19 mouse cellular contexts compared by ENCODE assay signal in the genomic region with DNA sequence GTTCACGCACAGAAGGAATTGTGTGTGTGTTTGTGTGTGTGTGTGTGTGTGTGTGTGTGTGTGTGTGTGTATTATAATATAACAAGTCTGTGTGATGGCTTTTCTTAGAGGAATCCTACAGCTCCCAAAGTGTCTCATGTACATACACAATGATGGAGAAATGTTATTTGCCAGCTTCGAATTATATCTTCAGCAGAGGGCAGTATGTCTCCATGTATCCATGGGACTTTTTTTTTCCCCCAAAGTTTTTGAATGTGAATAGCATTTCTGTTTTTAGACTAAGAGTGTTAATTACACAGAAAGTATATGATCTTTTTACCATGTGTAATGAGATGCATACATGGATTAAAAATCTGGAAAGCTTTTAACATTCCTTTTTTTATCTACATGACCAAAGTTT. TPM values are rescaled to one million over a fixed set of nuclear protein-coding genes. Genes with fewer than 3 reads are reported as not detected.
DNase-seq lines count a peak whose midpoint lies in the region; ATAC-seq and TF ChIP-seq lines count a peak whose summit lies in the region.
"Had no signal": no experiment of that assay in that cellular context is flagged by ENCODE, and none has a peak within 500 bp of the region (broad histone marks: within the 10 kb centered on the region; RNA-seq: fewer than 3 reads in every experiment).

No protein-coding gene starts in this region.

- TF ChIP-seq EP300 in lung, postnatal 0 days (IDR thresholded peaks at IDR 0.05) = no peak
- no peak for TF ChIP-seq EP300 in stomach, postnatal 0 days (optimal IDR thresholded peaks at IDR 0.05)

- no peaks in the 10 kb centered on the region for H3K27me3 ChIP-seq in intestine, postnatal 0 days (replicated peaks; ENCODE audit: control insufficient read depth, insufficient read depth, low read length)
- no peaks in the 10 kb centered on the region for H3K27me3 ChIP-seq in intestine, embryonic 15.5 days (replicated peaks)
- no peaks in the 10 kb centered on the region for H3K27me3 ChIP-seq in lung, postnatal 0 days (replicated peaks; ENCODE audit: insufficient read depth, low read length)
- no peaks in the 10 kb centered on the region for H3K27me3 ChIP-seq in stomach, postnatal 0 days (ENCODE audit: control insufficient read depth, insufficient read depth, low read length)
- H3K27me3 ChIP-seq: midbrain, embryonic 12.5 days; neural tube, embryonic 13.5 days had no signal

- H3K9ac ChIP-seq in intestine, postnatal 0 days (ENCODE audit: low read depth, low read length) = no peak overlapping the region
- H3K9ac ChIP-seq in intestine, embryonic 15.5 days = no peak overlapping the region
- no peak overlapping the region for H3K9ac ChIP-seq in lung, postnatal 0 days (replicated peaks; ENCODE audit: low read depth)
- no peak overlapping the region for H3K9ac ChIP-seq in stomach, postnatal 0 days (ENCODE audit: low read length)
- H3K9ac ChIP-seq: midbrain, embryonic 12.5 days; neural tube, embryonic 13.5 days had no signal

- no peaks in the 10 kb centered on the region for H3K9me3 ChIP-seq in intestine, postnatal 0 days (ENCODE audit: control insufficient read depth)
- no peaks in the 10 kb centered on the region for H3K9me3 ChIP-seq in intestine, embryonic 15.5 days
- no peaks in the 10 kb centered on the region for H3K9me3 ChIP-seq in lung, postnatal 0 days (ENCODE audit: low read length)
- no peaks in the 10 kb centered on the region for H3K9me3 ChIP-seq in stomach, postnatal 0 days (ENCODE audit: control insufficient read depth, low read length)
- H3K9me3 ChIP-seq: midbrain, embryonic 12.5 days; neural tube, embryonic 13.5 days had no signal

- TF ChIP-seq CTCF in intestine, postnatal 0 days (IDR thresholded peaks at IDR 0.05; ENCODE audit: low read depth) = peak; percentile 56
- TF ChIP-seq CTCF in lung, postnatal 0 days (IDR thresholded peaks at IDR 0.05) = peak; percentile 62
- peak; percentile 66 for TF ChIP-seq CTCF in stomach, postnatal 0 days (IDR thresholded peaks at IDR 0.05; ENCODE audit: low read depth)

- H3K36me3 ChIP-seq in intestine, postnatal 0 days (ENCODE audit: control insufficient read depth, insufficient read depth) = peaks cover 45% of the 10 kb centered on the region
- H3K36me3 ChIP-seq in intestine, embryonic 15.5 days = 0 out of 2 replicates have a peak, but pooled peaks cover 8% of the 10 kb centered on the region
- H3K36me3 ChIP-seq in lung, postnatal 0 days (ENCODE audit: insufficient read depth, low read length) = 0 out of 2 replicates have a peak, but pooled peaks cover 5% of the 10 kb centered on the region
- H3K36me3 ChIP-seq in stomach, postnatal 0 days (ENCODE audit: control insufficient read depth, insufficient read depth, low read length) = peaks cover 3% of the 10 kb centered on the region; the same call in 1 of the 2 replicates

- H3K4me3 ChIP-seq in intestine, postnatal 0 days (ENCODE audit: low read depth, low read length) = no peak overlapping the region
- H3K4me3 ChIP-seq in intestine, embryonic 15.5 days (replicated peaks) = no peak overlapping the region
- no peak overlapping the region for H3K4me3 ChIP-seq in lung, postnatal 0 days (ENCODE audit: low read depth, low read length)
- H3K4me3 ChIP-seq in stomach, postnatal 0 days (ENCODE audit: low read depth, low read length) = no peak overlapping the region
- H3K4me3 ChIP-seq: midbrain, embryonic 12.5 days; neural tube, embryonic 13.5 days had no signal

- ATAC-seq in intestine, postnatal 0 days = no peak
- ATAC-seq in intestine, embryonic 15.5 days = no peak
- ATAC-seq in lung, postnatal 0 days = no peak
- ATAC-seq in stomach, postnatal 0 days (ENCODE audit: low FRiP score, low TSS enrichment) = no peak
- no peak for ATAC-seq in monocyte, adult 5-6 weeks (replicated peaks; ENCODE audit: insufficient number of reproducible peaks, low FRiP score, low TSS enrichment, poor library complexity, severe bottlenecking)
- ATAC-seq: inflammation-experienced regulatory T-cells, adult 6 months had no signal

- no peaks in the 10 kb centered on the region for H3K4me1 ChIP-seq in intestine, postnatal 0 days (replicated peaks; ENCODE audit: control insufficient read depth, insufficient read depth, low read length)
- no peaks in the 10 kb centered on the region for H3K4me1 ChIP-seq in intestine, embryonic 15.5 days (replicated peaks)
- no peaks in the 10 kb centered on the region for H3K4me1 ChIP-seq in lung, postnatal 0 days (ENCODE audit: insufficient read depth, low read depth, low read length)
- H3K4me1 ChIP-seq in stomach, postnatal 0 days (replicated peaks; ENCODE audit: control insufficient read depth, insufficient read depth) = no peaks in the 10 kb centered on the region
- H3K4me1 ChIP-seq: midbrain, embryonic 12.5 days had no signal

- no peak overlapping the region for H3K4me2 ChIP-seq in intestine, postnatal 0 days (replicated peaks; ENCODE audit: low read depth)
- no peak overlapping the region for H3K4me2 ChIP-seq in intestine, embryonic 15.5 days (replicated peaks)
- H3K4me2 ChIP-seq in lung, postnatal 0 days (replicated peaks; ENCODE audit: low read depth, low read length) = no peak overlapping the region
- H3K4me2 ChIP-seq in stomach, postnatal 0 days (replicated peaks; ENCODE audit: low read depth) = no peak overlapping the region
- H3K4me2 ChIP-seq: midbrain, embryonic 12.5 days; neural tube, embryonic 13.5 days had no signal

- WGBS in intestine, postnatal 0 days = 76% methylated on average over 2 of the region's 2 CpGs
- 59% methylated on average over 2 of the region's 2 CpGs for WGBS in intestine, embryonic 15.5 days
- WGBS in lung, postnatal 0 days = 55% methylated on average over 2 of the region's 2 CpGs
- WGBS in stomach, postnatal 0 days = 60% methylated on average over 2 of the region's 2 CpGs

- peak; percentile 44 for DNase-seq in embryo, embryonic 11 days
- no peak for DNase-seq in embryo, embryonic 10 days (ENCODE audit: low spot score)
- DNase-seq in lung, postnatal 0 days (ENCODE audit: low spot score) = peak; percentile 51
- no peak for DNase-seq in lung, adult 18-20 months
- DNase-seq in stomach, postnatal 0 days (ENCODE audit: low spot score) = no peak
- DNase-seq: adrenal gland, postnatal 25 days; B cell, adult 2 months; cerebellum, postnatal 36 days; heart, postnatal 10 days; kidney, postnatal 10 days; lung, postnatal 10 days; right cerebral cortex, postnatal 4 days; thymus, postnatal 25 days had no signal

- H3K27ac ChIP-seq in intestine, postnatal 0 days (ENCODE audit: low read depth, low read length) = no peak overlapping the region
- no peak overlapping the region for H3K27ac ChIP-seq in intestine, embryonic 15.5 days
- no peak overlapping the region for H3K27ac ChIP-seq in lung, postnatal 0 days (ENCODE audit: low read length)
- no peak overlapping the region for H3K27ac ChIP-seq in stomach, postnatal 0 days (replicated peaks)
- H3K27ac ChIP-seq: midbrain, embryonic 12.5 days had no signal

RNA-seq across cellular contexts. Expression of gene Polr3b, which starts 19.5 kb away (rescaled TPM):
- polyA plus RNA-seq in intestine, postnatal 0 days (2015; fragmentation: Nextera tagmentation; extraction: Ambion mirVana) = 3.3 and 4.2 TPM in 2 replicates
- 11.3 and 11.6 TPM in 2 replicates for polyA plus RNA-seq in intestine, embryonic 15.5 days (2015; fragmentation: Nextera tagmentation; extraction: Ambion mirVana)
- 6.2 and 7.8 TPM in 2 replicates for polyA plus RNA-seq in lung, postnatal 0 days (2015; fragmentation: Nextera tagmentation; extraction: Ambion mirVana)
- 4.5 and 4.9 TPM in 2 replicates for polyA plus RNA-seq in stomach, postnatal 0 days (2015; fragmentation: Nextera tagmentation; extraction: Ambion mirVana)
- 19.0 to 55.1 TPM (median 25.8 TPM) in 3 replicates for total RNA-seq in monocyte, adult 5-6 weeks (2017)

Comparison
In these comparisons a context has a peak if more than half of its experiments do, and no peak if none do; other contexts are left out.
1. DNase-seq: peak in embryo, embryonic 11 days (single experiment) and lung, postnatal 0 days (single experiment); none in embryo, embryonic 10 days (single experiment), lung, adult 18-20 months (0 of 2) and stomach, postnatal 0 days (single experiment).
2. Peak in every context shown above with its lines, with median percentiles within 50 percentile points of each other: CTCF ChIP-seq.